Mouse (Mus musculus): Measurements from ENCODE around the gene Dmgdh. TPM values are rescaled to one million over a fixed set of nuclear protein-coding genes. Genes with fewer than 3 reads are reported as not detected.

Dmgdh gene
- polyA plus RNA-seq, 1 experiment from 2014 or later: not detected

- Histone ChIP-seq H3K27me3 (ENCODE audit: insufficient read depth, low read length) (no peaks in the 10 kb centered on the region), H3K9me3 (ENCODE audit: low read depth, low read length) (no peaks in the 10 kb centered on the region), H3K36me3 (ENCODE audit: insufficient read depth) (no peaks in the 10 kb centered on the region), H3K4me3 (ENCODE audit: low read depth, low read length) (no peak overlapping the region), H3K4me2 (no peak overlapping the region), H3K27ac (ENCODE audit: low read depth) (no peak overlapping the region; the same call in 1 of the 2 replicates), H3K4me1 (ENCODE audit: insufficient read depth) (peaks cover 3% of the 10 kb centered on the region; the same call in 1 of the 2 replicates), H3K9ac (no peak overlapping the region)
- ATAC-seq (ENCODE audit: insufficient read depth) (peak; percentile 80), DNase-seq (peak; percentile 94)
- WGBS: 34% methylated on average over 11 of the region's 11 CpGs
- peak; percentile 57 for TF ChIP-seq CTCF (IDR thresholded peaks at IDR 0.05; ENCODE audit: low read depth)
Measured at GRCm38 (mm10) chr13:93792945-93793642, 118.9 kb downstream of the Dmgdh start.

- H3K4me1 ChIP-seq (ENCODE audit: insufficient read depth): 0 out of 2 replicates have a peak, but pooled peaks cover 3% of the 10 kb centered on the region
- DNase-seq: no peak
- H3K27me3 ChIP-seq (ENCODE audit: insufficient read depth, low read length): no peaks in the 10 kb centered on the region
- no peak for TF ChIP-seq CTCF (IDR thresholded peaks at IDR 0.05; ENCODE audit: low read depth)
- no peak overlapping the region for H3K27ac ChIP-seq (ENCODE audit: low read depth)
- no peak overlapping the region for H3K4me2 ChIP-seq
- 75% methylated on average over 10 of the region's 10 CpGs for WGBS
- H3K9ac ChIP-seq: no peak overlapping the region
- no peak overlapping the region for H3K4me3 ChIP-seq (ENCODE audit: low read depth, low read length)
- no peaks in the 10 kb centered on the region for H3K9me3 ChIP-seq (ENCODE audit: low read depth, low read length)
- no peak for ATAC-seq (ENCODE audit: insufficient read depth)
- H3K36me3 ChIP-seq (ENCODE audit: insufficient read depth): no peaks in the 10 kb centered on the region
Measured at GRCm38 (mm10) chr13:93793643-93794182, 119.5 kb downstream of the Dmgdh start.

- ATAC-seq (ENCODE audit: insufficient read depth): no peak
- H3K9ac ChIP-seq: no peak overlapping the region
- H3K4me1 ChIP-seq (ENCODE audit: insufficient read depth): no peaks in the 10 kb centered on the region
- no peak for DNase-seq
- no peak overlapping the region for H3K27ac ChIP-seq (ENCODE audit: low read depth)
- TF ChIP-seq CTCF (IDR thresholded peaks at IDR 0.05; ENCODE audit: low read depth): no peak
- 57% methylated on average over 5 of the region's 5 CpGs for WGBS
- H3K4me3 ChIP-seq (ENCODE audit: low read depth, low read length): no peak overlapping the region
- H3K4me2 ChIP-seq: no peak overlapping the region
- no peaks in the 10 kb centered on the region for H3K27me3 ChIP-seq (ENCODE audit: insufficient read depth, low read length)
- no peaks in the 10 kb centered on the region for H3K36me3 ChIP-seq (ENCODE audit: insufficient read depth)
- H3K9me3 ChIP-seq (ENCODE audit: low read depth, low read length): no peaks in the 10 kb centered on the region
Measured at GRCm38 (mm10) chr13:93797011-93797600, 122.9 kb downstream of the Dmgdh start.

Small RNA genes lying within 50 kb of the gene (microRNA-seq; reads per million reads assigned to microRNA genes)
- gene Mir5624 (ENCODE audit: borderline number of aligned reads): not detected

Other genes starting within 250 kb of the Dmgdh start
- 6.6 and 7.9 TPM in 2 replicates for gene Jmy, start 174.6 kb upstream of the Dmgdh start, polyA plus RNA-seq (2014; fragmentation: Nextera tagmentation; extraction: Ambion mirVana)
- not detected in 2 replicates for gene Bhmt, start 36.5 kb upstream of the Dmgdh start, polyA plus RNA-seq (2014; fragmentation: Nextera tagmentation; extraction: Ambion mirVana)
- gene Bhmt2, start 131 bp upstream of the Dmgdh start, polyA plus RNA-seq (2014; fragmentation: Nextera tagmentation; extraction: Ambion mirVana): not detected in 2 replicates
- gene Arsb, start 97.2 kb downstream of the Dmgdh start, polyA plus RNA-seq (2014; fragmentation: Nextera tagmentation; extraction: Ambion mirVana): 20.3 and 21.2 TPM in 2 replicates